Mouse (Mus musculus) kidney, embryonic 14.5 days (tissue): ENCODE data around the gene Alg12. TPM values are rescaled to one million over a fixed set of nuclear protein-coding genes. Genes with fewer than 3 reads are reported as not detected.

Source experiments
- polyA plus RNA-seq: library from polyadenylated mRNA; unstranded; fragments of >200 nt; fragmentation: Nextera tagmentation; extraction: Ambion mirVana; gene quantifications from 2 replicates; pipeline ENCODE4 v1.2.1, GENCODE M21; 2014

Alg12 gene
- polyA plus RNA-seq, 1 experiment from 2014 or later = 13.7 TPM

Other genes with a start within 250 kb of the Alg12 start
- not detected in 2 replicates for gene Zdhhc25, start 219.0 kb downstream of the Alg12 start, polyA plus RNA-seq
- gene Brd1, start 85.1 kb downstream of the Alg12 start, polyA plus RNA-seq = 26.0 and 27.2 TPM in 2 replicates
- gene Zbed4, start 67.7 kb downstream of the Alg12 start, polyA plus RNA-seq = 12.4 and 26.8 TPM in 2 replicates
- gene Creld2, start 328 bp upstream of the Alg12 start, polyA plus RNA-seq = 80.3 and 100 TPM in 2 replicates
- 37.4 and 46.2 TPM in 2 replicates for gene Pim3, start 42.9 kb upstream of the Alg12 start, polyA plus RNA-seq
- not detected in 2 replicates for gene Ttll8, start 135.1 kb upstream of the Alg12 start, polyA plus RNA-seq
- gene Mlc1, start 159.7 kb upstream of the Alg12 start, polyA plus RNA-seq = not detected in 2 replicates
- gene Mov10l1, start 163.6 kb upstream of the Alg12 start, polyA plus RNA-seq = not detected in 2 replicates
- gene Panx2, start 240.4 kb upstream of the Alg12 start, polyA plus RNA-seq = 0.06 and 0.77 TPM in 2 replicates